Mouse (Mus musculus): ENCODE measurements around the gene Prkce.

The Prkce gene

DNA sequence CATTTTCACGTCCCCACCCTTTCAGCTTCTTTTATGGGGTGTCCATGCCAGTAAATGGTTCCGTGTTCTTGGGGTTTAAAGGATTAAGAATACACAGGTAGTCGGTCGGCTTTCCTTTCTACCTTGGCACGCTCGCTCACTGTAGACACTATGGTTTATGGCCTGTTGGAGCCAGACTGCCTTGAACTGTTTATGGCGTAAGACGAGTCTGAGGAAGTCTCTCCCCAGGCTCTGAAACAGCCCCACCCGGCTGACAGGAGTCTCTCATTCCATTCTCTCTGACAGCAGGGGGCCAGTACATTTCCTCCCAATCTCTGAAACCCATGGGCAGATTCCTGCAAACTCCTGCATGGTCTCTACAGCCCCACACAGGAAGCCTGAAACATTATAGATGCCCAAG is 427.9 kb downstream of the Prkce start:
- in situ Hi-C loops (cut with MseI, MboI): no loop called here

DNA sequence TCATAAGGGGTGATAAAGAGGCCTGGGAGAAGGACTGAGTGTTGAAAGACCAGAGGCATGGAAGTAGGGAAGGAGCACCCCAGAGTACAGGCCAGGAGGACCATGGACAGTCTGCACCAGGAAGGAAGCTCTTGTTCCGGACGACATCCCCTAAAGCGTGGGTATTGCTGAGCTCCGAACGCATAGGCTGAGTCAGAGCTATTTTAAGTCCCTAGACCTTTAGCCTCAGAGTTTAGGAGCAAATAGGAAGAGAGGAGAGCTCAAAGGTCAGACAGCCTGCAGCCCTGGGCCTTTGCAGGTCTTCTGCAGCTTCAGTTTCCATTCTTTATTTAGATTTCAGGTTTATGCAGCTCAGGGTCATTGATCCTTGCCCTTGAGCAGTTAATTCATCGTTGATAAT is 433.5 kb downstream of the Prkce start:
- in situ Hi-C loops (cut with MseI, MboI): no loop called here

DNA sequence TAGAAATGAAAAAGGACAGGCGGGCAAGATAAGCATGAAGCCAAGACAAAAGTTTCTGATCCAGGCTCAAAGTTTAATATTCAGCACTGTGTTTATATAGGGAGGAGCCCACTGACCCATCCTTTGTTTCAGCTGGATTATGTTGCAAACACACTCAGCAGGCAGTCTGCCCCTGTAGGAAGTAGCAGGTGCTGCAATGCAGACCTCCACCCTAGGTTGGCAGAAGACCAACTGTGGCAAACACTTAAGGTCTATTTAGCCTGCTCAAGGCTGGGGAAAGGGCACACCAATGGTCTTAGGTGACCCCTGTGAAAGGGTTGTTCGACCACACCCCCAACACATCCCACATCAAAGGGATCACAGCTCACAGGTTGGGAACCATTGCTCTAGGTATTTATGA is 434.3 kb downstream of the Prkce start:
- in situ Hi-C loops (cut with MseI, MboI): no loop called here

DNA sequence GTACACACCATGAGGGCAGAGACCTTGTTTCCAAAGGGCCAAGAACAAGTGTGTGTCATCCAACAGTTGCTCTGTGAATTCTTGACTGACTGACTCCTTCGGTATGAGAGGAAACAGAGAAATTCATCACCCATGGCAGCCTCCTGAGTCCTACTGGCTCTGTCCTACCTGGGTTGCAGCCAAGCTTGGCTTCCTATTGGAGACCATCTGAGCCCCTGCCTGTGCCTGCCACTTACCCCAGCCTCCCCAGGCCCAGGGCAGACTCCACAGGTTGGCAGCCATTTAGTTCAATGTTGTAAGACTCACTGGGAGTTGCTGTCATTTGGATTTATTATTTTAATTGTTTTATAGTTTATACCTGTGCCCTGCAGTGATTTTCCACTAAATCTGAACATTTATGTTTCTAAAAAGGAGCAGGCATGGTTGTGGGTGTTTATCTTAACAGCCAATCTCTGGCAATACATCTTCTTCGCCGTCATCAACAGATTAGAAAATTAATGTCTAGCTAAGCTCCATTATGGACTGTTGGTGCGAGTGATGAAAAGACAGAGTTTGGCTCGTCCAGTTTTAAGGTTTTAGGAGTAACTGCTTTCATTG is 436.4 kb downstream of the Prkce start:
- in situ Hi-C loops (cut with MseI, MboI): no loop called here

DNA sequence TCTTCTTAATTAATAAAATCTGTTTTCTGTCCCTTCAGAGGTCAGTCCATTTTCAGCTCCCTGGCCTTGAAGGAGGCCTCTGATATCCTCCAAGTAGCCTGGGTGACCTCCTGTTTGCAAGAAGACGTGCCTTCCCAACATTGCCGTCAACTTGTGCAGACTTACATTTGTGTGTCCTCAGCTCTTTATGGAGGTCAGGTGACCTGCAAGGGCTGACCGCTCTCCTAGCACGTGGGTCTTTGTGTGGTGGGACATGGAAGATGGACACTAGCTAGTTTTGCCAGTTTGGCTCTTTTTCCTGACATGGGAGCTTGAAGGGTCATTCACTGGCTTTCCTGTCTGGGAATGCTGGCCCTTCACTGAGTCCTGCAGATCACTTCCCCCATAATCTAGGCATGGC is 440.4 kb downstream of the Prkce start:
- in situ Hi-C loops (cut with MseI, MboI): no loop called here

DNA sequence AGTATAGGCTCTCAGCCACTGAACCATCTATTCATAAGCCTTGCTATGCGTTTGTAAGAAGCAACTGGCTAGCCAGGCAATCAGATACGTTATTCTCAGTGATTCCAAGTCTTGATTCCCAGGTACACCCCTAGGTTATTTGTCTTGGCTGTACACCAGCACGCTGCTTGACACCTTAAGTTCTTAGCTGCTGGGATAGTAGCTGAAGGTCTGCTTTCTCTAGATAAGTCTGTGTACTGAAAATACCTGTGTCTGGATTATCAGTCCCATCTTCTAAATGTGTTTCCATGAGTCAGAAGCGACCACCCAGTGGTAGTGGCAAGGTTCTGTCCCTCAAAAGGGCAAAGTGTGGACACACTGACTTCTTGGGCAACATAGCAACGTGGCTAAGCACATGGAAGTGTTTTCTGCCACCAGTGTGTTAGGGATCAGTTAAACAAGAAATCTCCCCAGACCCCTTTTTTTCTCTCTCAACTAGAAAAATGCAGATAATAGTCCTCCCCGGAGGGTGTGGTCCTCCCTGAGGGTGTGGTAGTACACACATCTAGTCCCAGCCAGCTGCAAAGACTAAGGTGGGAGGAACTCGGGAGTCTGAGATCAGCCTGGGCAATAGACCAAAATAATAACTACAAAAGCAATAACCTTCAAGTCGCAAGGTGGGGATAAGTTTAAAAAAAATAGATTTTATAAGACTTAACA is 442.8 kb downstream of the Prkce start:
- in situ Hi-C loops (cut with MseI, MboI): no loop called here

DNA sequence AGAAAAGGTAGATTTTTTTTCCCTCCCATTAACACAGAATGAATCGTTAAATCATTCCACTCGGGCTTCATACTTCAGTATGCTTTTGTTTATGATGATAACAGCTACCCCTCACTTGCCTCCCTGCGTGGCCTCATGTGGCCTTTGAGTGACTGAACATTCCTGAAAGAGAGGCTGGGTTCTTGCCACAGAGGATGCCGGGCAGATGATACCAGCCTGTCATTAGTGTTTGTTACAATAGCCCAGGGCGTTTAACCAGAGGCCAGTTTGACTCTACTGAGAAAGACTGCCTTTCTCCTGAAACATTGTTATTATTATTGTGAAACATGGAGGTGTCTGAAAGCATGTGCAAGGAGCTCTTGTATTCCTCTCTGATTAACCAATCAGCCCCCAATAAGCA is 444.2 kb downstream of the Prkce start:
- in situ Hi-C loops (cut with MseI, MboI): no loop called here

DNA sequence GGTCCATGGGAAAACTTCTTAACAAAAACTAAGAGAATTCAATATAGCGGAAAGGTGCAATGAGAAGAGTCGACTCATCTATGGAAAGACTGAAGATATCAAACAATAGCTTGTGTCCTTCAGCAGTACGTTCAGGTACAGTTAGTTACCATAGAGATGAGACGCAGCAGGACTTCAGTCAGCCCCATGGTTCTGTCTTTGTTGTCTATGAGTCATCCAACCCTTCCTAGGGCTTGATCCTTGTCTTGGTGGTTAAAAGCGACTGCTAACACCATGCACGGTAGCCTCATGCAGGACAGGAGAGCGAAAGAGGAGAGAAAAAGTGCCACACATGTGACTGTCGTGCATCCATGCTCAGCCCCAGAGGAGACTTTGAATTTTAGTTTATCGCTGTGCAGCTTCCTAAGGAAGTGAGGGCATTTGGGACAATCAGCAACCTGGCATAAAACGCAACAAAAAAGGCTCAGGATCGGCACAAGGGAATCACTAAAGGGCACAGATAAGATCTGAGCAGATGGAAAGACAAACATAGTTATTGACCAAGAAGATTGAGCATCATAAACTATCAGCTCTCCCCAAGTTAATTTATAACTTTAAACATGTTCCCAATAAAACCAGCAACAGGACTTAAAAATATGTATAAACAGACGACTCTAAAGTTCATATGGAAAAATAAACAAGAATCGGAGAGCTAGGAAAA is 448.2 kb downstream of the Prkce start:
- in situ Hi-C loops (cut with MseI, MboI): no loop called here

DNA sequence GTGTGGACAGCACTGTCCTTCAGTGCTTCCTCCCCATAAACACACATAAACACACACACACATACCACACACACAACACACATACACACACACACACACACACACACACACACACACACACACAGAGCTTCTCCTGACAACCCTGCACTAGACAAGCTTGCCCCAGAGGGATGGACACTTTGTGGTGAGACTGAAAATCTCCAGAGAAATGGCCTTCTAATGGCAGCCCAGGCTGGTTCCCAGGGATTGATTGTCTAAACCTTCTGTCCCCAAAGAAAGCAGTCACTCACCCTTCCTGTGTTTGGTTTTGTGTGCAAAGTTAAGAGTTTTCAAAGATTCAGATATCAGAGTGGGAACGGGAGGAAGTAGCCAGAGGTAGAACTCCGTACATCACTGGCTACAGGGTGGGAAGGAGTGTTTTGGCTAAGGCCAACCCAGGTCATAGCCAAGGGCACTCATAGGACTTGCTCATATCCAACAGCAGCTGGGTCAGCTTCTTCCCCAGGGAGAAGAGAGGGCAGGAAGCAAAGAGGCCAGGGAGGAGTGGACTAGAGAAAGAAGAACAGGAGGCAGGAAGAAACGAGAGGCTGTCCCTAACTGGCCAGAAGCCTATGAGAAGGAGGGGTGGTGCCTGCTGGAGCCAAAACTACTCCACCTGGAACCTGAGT is 450.1 kb downstream of the Prkce start:
- in situ Hi-C loops (cut with MseI, MboI): no loop called here

DNA sequence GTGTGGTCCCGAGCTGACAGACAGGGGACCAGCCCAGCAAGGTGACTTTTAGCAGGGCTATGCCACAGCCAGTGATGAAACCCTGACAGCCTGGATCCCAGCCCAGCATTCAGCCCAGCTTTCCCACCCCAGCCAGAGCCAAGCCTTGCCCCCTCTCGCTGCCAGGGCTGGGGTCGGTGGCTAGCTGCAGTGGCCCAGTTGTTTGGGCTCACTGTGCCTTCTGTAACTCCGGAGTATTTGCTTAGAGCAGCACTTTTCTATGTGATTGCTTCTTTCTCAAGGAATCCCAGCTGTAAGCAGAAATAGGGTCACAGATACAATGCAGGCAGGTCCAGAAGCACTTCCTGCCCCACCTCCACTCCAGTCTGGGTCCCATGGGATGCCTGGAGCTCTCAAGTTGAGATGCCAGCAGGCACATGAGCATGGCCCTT is 450.9 kb downstream of the Prkce start:
- in situ Hi-C loops (cut with MseI, MboI): no loop called here

DNA sequence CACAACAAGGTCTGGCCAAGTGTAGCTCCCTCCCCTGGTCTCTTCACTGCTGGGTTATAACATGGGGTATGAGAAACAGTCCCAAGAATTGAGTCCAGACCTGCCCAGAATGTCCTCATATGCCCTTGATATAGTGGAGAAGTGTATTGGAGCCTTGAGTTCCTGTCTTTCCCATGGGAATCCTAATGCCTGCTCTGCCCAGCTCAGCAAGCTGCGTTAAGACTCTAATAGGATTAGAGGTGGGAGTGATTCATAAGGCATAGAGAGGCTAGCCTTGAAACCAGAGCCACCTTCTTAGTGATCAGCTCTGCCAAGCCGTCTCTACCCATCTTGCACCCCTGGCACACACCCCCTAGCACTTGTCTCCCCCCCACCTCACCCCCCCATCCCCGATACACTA is 455.3 kb downstream of the Prkce start:
- in situ Hi-C loops (cut with MseI, MboI): no loop called here

DNA sequence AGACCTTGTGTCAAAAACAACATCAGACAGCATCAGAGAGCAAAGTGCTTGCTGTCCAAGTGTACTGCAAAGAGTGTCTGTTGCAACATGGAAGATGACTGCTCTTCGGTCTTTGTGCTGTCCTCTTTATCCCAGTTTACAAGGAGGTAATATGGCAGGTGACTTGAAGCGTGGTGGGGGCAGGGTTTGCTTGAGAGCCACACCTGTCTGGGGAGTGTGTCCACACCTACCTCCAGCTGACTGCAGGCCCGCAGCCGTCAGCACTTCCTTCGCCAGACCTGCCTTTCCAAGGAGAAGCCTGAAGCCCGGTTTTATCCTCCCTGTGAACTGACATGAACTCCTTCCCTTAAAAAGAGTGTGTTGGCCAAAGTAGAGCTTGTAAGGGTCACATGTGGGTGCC is 458.9 kb downstream of the Prkce start:
- in situ Hi-C loops (cut with MseI, MboI): no loop called here

DNA sequence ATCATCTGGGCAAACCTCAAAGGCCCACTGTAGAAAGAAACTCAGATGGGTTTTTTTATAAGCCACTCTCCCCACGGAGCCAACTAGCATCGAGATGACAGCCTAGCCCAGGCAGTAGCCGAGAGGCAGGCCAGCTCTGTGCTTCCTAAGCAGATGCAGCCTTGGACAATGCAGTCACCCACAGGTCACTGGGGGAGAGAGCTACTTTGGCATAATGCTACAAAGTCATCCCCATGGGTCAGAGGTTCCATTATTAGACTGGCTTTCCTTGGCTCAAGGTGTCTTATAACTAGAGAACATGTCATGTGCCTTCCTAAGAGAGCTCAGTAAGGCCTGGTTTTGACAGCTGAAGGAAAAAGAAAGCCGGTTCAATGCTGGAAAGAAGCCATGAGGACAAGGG is 465.5 kb downstream of the Prkce start:
- in situ Hi-C loops (cut with MseI, MboI): no loop called here

DNA sequence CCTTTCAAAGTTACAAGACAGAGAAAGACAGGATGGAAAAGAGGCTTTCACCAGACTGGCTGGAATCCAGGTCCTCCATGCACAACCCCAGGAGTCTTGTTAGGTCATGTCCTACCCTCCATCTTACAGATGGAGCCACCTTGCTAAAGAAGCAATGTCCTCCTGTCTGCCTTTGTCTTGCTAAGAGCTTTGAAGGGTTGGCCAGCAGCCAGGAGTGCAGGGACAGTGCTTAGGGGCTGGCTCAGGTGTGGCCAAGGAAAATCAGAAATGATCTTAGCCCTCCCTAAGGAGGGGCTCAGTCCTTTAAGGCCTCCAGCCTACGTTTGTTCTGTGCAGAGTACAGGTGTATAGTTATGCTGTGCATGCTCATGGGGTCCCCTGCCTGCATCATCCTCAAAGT is 469.7 kb downstream of the Prkce start:
- in situ Hi-C loops (cut with MseI, MboI): no loop called here

DNA sequence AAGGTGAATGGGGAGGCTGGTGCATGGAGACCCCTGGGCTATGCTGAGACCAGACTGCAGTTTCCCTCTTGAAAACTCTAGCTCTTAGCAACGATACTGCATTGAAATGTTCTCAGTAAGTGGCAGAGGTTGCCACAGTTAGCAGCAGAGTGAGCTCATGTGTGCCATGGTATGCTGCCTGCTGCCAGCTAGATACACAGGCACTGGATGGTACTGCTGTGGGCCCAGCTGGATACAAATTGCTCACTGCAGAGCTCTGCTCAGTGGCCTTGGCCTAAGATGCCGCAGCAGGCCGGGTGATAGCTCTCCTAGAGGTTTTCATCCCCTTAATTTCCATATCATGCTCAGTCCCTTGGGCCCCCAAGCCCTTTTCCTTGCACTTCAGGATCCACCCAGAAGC is 471.7 kb downstream of the Prkce start:
- in situ Hi-C loops (cut with MseI, MboI): no loop called here

DNA sequence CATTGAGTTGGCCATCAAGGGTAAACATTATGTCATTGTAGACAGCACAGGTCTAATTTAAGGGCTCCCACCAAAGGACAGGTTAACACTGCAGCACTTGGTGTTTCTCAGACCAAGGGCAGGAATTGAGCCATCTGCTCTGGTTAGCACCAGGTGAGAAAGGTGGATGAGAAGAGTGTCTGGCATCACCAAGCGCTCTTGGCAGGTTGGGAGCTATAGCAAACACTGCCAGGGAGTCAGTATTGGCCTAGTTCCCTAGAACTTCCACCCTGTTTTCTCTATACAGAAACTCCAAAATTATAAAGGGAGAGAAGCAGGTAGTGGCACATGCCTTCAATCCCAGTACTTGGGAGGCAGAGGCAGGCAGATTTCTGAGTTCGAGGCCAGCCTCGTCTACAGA is 479.6 kb downstream of the Prkce start:
- in situ Hi-C loops (cut with MseI, MboI): no loop called here

DNA sequence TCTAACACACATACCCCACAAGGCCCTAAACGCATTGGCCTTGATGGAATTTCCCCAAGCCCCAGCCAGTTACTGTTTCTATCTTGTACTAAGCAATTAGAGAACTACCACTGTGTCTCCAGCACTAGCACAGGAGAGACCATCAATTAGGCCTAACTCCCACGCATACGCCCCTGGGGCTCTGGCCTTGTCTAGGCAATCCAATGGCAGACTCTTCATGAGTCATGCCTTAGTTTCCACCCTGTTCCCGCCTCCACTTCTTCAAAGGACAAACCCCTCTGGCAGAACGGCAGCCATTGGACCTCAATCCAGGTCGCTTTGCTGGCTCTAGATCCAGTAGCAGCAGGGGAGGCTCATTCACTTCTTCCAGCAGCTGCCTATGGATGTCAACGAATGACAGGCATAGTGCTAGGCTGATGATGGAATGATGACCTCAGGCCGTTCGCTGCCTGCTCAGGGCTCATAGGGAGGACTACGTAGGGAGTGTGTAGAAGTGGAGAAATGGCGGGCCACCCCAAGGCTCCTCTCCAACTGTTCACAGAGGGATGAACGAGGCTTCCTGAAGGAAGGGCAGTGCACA is 481.4 kb downstream of the Prkce start:
- in situ Hi-C loops (cut with MseI, MboI): no loop called here

DNA sequence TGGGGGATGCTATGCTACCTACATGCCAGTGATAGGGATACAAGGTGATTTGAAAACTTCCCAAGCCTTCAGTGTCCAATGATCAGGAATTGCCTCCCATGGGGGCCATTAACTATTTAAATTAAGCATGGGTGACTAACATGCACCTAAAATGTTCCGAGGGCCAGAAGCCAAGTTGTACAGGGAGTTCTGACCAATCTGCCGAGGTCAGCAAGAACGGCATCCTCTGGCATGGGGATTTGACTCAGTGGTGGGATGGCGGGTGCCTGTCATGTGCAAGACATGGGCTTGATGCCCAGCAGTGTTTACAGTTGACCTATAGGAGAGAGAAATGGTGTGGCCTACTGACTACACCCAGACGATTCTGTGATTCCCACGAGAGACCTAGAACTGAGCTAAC is 482.7 kb downstream of the Prkce start:
- in situ Hi-C loops (cut with MseI, MboI): no loop called here

DNA sequence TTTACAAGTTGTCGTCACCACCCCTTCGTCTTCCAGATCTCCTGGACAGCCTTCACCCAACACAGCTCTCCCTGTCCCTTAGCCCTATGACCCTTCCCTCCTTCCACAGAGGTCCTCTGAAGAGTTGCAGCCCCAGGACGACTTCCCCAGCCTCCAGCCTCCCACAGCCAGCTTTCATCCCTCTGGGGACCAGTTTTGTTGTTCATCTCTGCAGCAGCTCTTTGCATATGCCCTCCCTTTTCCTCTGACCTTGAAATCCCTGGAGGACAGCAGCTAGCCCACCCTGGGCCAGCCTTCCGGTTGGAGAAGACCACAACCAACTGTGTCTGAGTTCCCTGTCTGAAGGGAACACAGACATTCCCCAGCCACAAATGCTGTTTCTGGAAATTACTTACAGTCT is 483.5 kb downstream of the Prkce start:
- in situ Hi-C loops (cut with MseI, MboI): no loop called here

DNA sequence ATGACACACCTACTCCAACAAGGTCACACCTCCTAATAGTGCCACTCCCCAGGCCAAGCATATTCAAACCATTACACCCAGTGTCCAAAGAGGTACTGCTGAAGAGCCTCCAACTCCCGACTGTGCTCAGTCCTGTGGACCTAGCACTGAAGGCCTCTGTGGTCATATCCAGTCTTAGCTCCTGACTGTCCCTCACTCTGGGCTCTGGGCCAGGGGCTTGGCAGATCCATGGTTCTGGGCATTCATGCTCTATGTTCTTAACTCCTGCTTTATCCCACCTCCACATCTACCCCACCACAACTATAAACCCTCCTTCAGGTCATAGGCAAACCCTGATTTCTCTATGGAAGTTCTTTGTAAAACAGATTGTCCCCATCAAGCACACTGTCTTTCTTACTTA is 485.2 kb downstream of the Prkce start:
- in situ Hi-C loops (cut with MseI, MboI): no loop called here

DNA sequence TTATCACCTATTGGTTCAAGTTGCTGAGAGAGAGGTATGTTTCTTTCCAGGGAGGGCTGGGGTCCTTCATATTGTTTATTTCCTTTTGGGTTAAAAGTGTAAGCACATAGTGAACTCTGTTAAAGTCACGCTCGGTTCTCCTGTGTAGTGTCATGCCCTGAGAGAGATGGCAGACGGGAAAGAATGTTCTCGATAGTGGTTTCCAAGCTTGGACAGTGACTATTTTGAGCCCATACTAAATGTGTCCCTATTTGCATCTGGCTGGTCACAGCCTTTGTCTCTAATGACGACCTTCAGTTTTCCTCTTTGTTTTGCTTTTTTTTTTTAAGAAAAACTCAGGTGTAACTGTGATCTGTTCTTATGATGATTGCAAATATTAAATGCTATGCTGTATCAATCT is 488.8 kb downstream of the Prkce start:
- in situ Hi-C loops (cut with MseI, MboI): no loop called here

DNA sequence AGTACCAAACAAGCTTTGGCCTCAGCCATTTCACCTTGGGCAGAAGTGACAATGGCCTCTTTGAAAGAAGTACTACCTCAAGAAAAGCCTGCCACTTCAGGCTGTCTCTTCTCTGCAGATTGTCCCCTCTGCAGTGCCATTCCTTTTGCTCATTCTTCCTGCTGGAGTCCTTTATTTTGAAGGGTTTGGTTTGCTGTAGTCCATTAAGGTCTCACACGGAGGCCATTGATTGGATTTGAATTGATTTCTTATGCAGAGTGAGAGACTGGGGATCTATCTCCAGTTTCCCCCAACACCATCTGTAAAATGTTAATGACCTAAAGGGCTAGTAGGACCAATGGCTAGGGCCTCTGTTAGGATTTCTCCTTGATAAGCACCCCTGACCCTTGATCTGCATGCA is 494.7 kb downstream of the Prkce start:
- in situ Hi-C loops (cut with MseI, MboI): no loop called here
